Mouse (Mus musculus): Measurements from ENCODE around the gene Oxsm.

DNA sequence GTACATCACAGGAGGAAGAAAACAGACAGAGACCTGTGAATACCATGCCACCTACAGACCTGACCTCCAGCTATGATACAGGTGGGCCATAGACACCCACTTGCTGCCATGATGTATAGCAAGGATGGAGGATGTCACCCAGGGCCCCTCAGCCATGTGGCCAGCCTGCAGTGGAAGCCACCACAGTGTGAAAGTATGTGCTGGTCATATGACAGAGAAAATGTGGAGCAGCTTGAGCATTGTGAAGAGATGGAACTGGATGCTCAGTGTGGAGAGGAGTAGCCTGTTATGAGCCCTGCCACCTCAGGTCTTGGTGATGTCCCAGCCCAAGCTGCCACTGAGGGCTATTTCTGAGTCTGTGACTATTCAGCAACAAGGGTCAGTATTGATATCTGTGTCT lies 19.0 kb downstream of the Oxsm start:
- TF ChIP-seq CTCF (IDR thresholded peaks at IDR 0.05; ENCODE audit: low read depth, low read length) (no peak), POLR2A (IDR thresholded peaks at IDR 0.05; ENCODE audit: extremely low read depth, insufficient read depth, low read length) (no peak)

Measured in liver, adult 2 months (tissue).